Mouse (Mus musculus) cortical plate, adult 2 months (tissue): ENCODE data around the gene Bnip1.

ENCODE experiments used
- CTCF ChIP-seq: fragments of 200-500 bp; IDR thresholded peaks from 2 replicates; pipeline ENCODE4 v1.5.1; 2011; ENCODE audit warnings: mild to moderate bottlenecking, control low read depth, low read length; ENCODE audit not compliant: insufficient read depth; ENCODE audit errors: extremely low read depth
- POLR2A ChIP-seq: fragments of 200-500 bp; IDR thresholded peaks from 2 replicates; pipeline ENCODE4 v1.6.1; 2011; ENCODE audit warnings: mild to moderate bottlenecking, low read length, control low read depth; ENCODE audit not compliant: insufficient read depth; ENCODE audit errors: extremely low read depth

- TF ChIP-seq CTCF (no peak), POLR2A (no peak)
These were observed 8.8 kb downstream of the Bnip1 start for GRCm38 (mm10) chr17:26789460-26790268.
